Mouse (Mus musculus): ENCODE data around the gene Zfp692. TPM values are rescaled to one million over a fixed set of nuclear protein-coding genes. Genes with fewer than 3 reads are reported as not detected.
"Not testable (repeated sequence)": the region's sequence is repeated elsewhere in the genome, so short reads cannot be mapped to it uniquely, and the experiment has no call there.

Zfp692 gene
- polyA plus RNA-seq, 1 experiment from 2014 or later = 15.0 TPM

- H3K27ac ChIP-seq (ENCODE audit: low read length) = peak overlapping the region; percentile 95
- peak overlapping the region; percentile 80 for H3K9ac ChIP-seq (ENCODE audit: low read length)
- peak overlapping the region; percentile 74 for H3K4me2 ChIP-seq (ENCODE audit: low read depth, low read length)
- no peaks in the 10 kb centered on the region for H3K27me3 ChIP-seq (ENCODE audit: control insufficient read depth, insufficient read depth, low read length)
- 1% methylated on average over 26 of the region's 26 CpGs for WGBS
- ATAC-seq (replicated peaks; ENCODE audit: extremely low read depth, insufficient read depth, low FRiP score) = peak; percentile 53
- H3K36me3 ChIP-seq (ENCODE audit: control insufficient read depth, insufficient read depth) = no peaks in the 10 kb centered on the region
- H3K4me3 ChIP-seq (ENCODE audit: low read length) = peak overlapping the region; percentile 80
- no peaks in the 10 kb centered on the region for H3K9me3 ChIP-seq (replicated peaks; ENCODE audit: control insufficient read depth, low read length)
- H3K4me1 ChIP-seq (ENCODE audit: control insufficient read depth, insufficient read depth, low read length) = peaks cover 16% of the 10 kb centered on the region
Measured at GRCm38 (mm10) chr11:58302774-58303445, 4.0 kb upstream of the Zfp692 start.

GRCm38 (mm10) chr11:58303594-58303993 lies 3.3 kb upstream of the Zfp692 start:
- H3K4me3 ChIP-seq (ENCODE audit: low read length) = no peak overlapping the region
- no peaks in the 10 kb centered on the region for H3K27me3 ChIP-seq (ENCODE audit: control insufficient read depth, insufficient read depth, low read length)
- 45% methylated on average over 7 of the region's 7 CpGs for WGBS
- ATAC-seq (replicated peaks; ENCODE audit: extremely low read depth, insufficient read depth, low FRiP score) = no peak
- H3K27ac ChIP-seq (ENCODE audit: low read length) = no peak overlapping the region
- H3K36me3 ChIP-seq (ENCODE audit: control insufficient read depth, insufficient read depth) = no peaks in the 10 kb centered on the region
- peaks cover 18% of the 10 kb centered on the region for H3K4me1 ChIP-seq (ENCODE audit: control insufficient read depth, insufficient read depth, low read length)
- H3K9me3 ChIP-seq (replicated peaks; ENCODE audit: control insufficient read depth, low read length) = no peaks in the 10 kb centered on the region
- peak overlapping the region; percentile 29 for H3K9ac ChIP-seq (ENCODE audit: low read length)
- peak overlapping the region; percentile 49 for H3K4me2 ChIP-seq (ENCODE audit: low read depth, low read length)

GRCm38 (mm10) chr11:58305299-58305698 lies 1.6 kb upstream of the Zfp692 start:
- H3K36me3 ChIP-seq (ENCODE audit: control insufficient read depth, insufficient read depth); H3K4me3 ChIP-seq (ENCODE audit: low read length); H3K9ac ChIP-seq (ENCODE audit: low read length); H3K27ac ChIP-seq (ENCODE audit: low read length); H3K27me3 ChIP-seq (ENCODE audit: control insufficient read depth, insufficient read depth, low read length); H3K4me2 ChIP-seq (ENCODE audit: low read depth, low read length); ATAC-seq (replicated peaks; ENCODE audit: extremely low read depth, insufficient read depth, low FRiP score); H3K9me3 ChIP-seq (replicated peaks; ENCODE audit: control insufficient read depth, low read length): not testable (repeated sequence)
- WGBS = 88% methylated on average over 8 of the region's 8 CpGs
- peaks cover 18% of the 10 kb centered on the region for H3K4me1 ChIP-seq (ENCODE audit: control insufficient read depth, insufficient read depth, low read length)

- no peaks in the 10 kb centered on the region for H3K27me3 ChIP-seq (ENCODE audit: control insufficient read depth, insufficient read depth, low read length)
- H3K9me3 ChIP-seq (replicated peaks; ENCODE audit: control insufficient read depth, low read length) = no peaks in the 10 kb centered on the region
- peak overlapping the region; percentile 82 for H3K9ac ChIP-seq (ENCODE audit: low read length)
- no peaks in the 10 kb centered on the region for H3K36me3 ChIP-seq (ENCODE audit: control insufficient read depth, insufficient read depth)
- peak overlapping the region; percentile 39 for H3K27ac ChIP-seq (ENCODE audit: low read length)
- under 1% methylated on average over 42 of the region's 42 CpGs for WGBS
- peak; percentile 28; the same call in 1 of the 2 replicates for ATAC-seq (replicated peaks; ENCODE audit: extremely low read depth, insufficient read depth, low FRiP score)
- H3K4me3 ChIP-seq (ENCODE audit: low read length) = peak overlapping the region; percentile 69
- peak overlapping the region; percentile 99 for H3K4me2 ChIP-seq (ENCODE audit: low read depth, low read length)
- peaks cover 14% of the 10 kb centered on the region for H3K4me1 ChIP-seq (ENCODE audit: control insufficient read depth, insufficient read depth, low read length)
Measured at GRCm38 (mm10) chr11:58307411-58308080, 677 bp downstream of the Zfp692 start.

GRCm38 (mm10) chr11:58308661-58309060 lies 1.8 kb downstream of the Zfp692 start:
- peaks cover 11% of the 10 kb centered on the region for H3K4me1 ChIP-seq (ENCODE audit: control insufficient read depth, insufficient read depth, low read length)
- no peak overlapping the region for H3K4me3 ChIP-seq (ENCODE audit: low read length)
- ATAC-seq (replicated peaks; ENCODE audit: extremely low read depth, insufficient read depth, low FRiP score) = no peak
- no peaks in the 10 kb centered on the region for H3K9me3 ChIP-seq (replicated peaks; ENCODE audit: control insufficient read depth, low read length)
- H3K27me3 ChIP-seq (ENCODE audit: control insufficient read depth, insufficient read depth, low read length) = no peaks in the 10 kb centered on the region
- no peak overlapping the region for H3K4me2 ChIP-seq (ENCODE audit: low read depth, low read length)
- 96% methylated on average over 9 of the region's 9 CpGs for whole genome bisulfite sequencing
- no peak overlapping the region for H3K9ac ChIP-seq (ENCODE audit: low read length)
- H3K27ac ChIP-seq (ENCODE audit: low read length) = no peak overlapping the region
- H3K36me3 ChIP-seq (ENCODE audit: control insufficient read depth, insufficient read depth) = no peaks in the 10 kb centered on the region

- ATAC-seq (replicated peaks; ENCODE audit: extremely low read depth, insufficient read depth, low FRiP score) = no peak
- Histone ChIP-seq H3K27ac (ENCODE audit: low read length) (no peak overlapping the region), H3K4me2 (ENCODE audit: low read depth, low read length) (no peak overlapping the region), H3K27me3 (ENCODE audit: control insufficient read depth, insufficient read depth, low read length) (no peaks in the 10 kb centered on the region), H3K4me1 (ENCODE audit: control insufficient read depth, insufficient read depth, low read length) (no peaks in the 10 kb centered on the region), H3K9me3 (replicated peaks; ENCODE audit: control insufficient read depth, low read length) (0 out of 2 replicates have a peak, but pooled peaks cover 4% of the 10 kb centered on the region), H3K4me3 (ENCODE audit: low read length) (no peak overlapping the region), H3K9ac (ENCODE audit: low read length) (no peak overlapping the region), H3K36me3 (ENCODE audit: control insufficient read depth, insufficient read depth) (peaks cover 22% of the 10 kb centered on the region)
- 73% methylated on average over 6 of the region's 6 CpGs for WGBS
Measured at GRCm38 (mm10) chr11:58314069-58314468, 7.2 kb downstream of the Zfp692 start.

- 0 out of 2 replicates have a peak, but pooled peaks cover 4% of the 10 kb centered on the region for H3K9me3 ChIP-seq (replicated peaks; ENCODE audit: control insufficient read depth, low read length)
- H3K27ac ChIP-seq (ENCODE audit: low read length) = no peak overlapping the region
- H3K4me3 ChIP-seq (ENCODE audit: low read length) = no peak overlapping the region
- no peaks in the 10 kb centered on the region for H3K4me1 ChIP-seq (ENCODE audit: control insufficient read depth, insufficient read depth, low read length)
- no peak overlapping the region for H3K4me2 ChIP-seq (ENCODE audit: low read depth, low read length)
- H3K36me3 ChIP-seq (ENCODE audit: control insufficient read depth, insufficient read depth) = peaks cover 29% of the 10 kb centered on the region
- H3K9ac ChIP-seq (ENCODE audit: low read length) = no peak overlapping the region
- ATAC-seq (replicated peaks; ENCODE audit: extremely low read depth, insufficient read depth, low FRiP score) = no peak
- no peaks in the 10 kb centered on the region for H3K27me3 ChIP-seq (ENCODE audit: control insufficient read depth, insufficient read depth, low read length)
- WGBS = 90% methylated on average over 5 of the region's 5 CpGs
Measured at GRCm38 (mm10) chr11:58315536-58316168, 8.8 kb downstream of the Zfp692 start.

- Histone ChIP-seq H3K27ac (ENCODE audit: low read length) (no peak overlapping the region), H3K9me3 (replicated peaks; ENCODE audit: control insufficient read depth, low read length) (0 out of 2 replicates have a peak, but pooled peaks cover 4% of the 10 kb centered on the region), H3K36me3 (ENCODE audit: control insufficient read depth, insufficient read depth) (peaks cover 29% of the 10 kb centered on the region), H3K4me1 (ENCODE audit: control insufficient read depth, insufficient read depth, low read length) (peaks cover 3% of the 10 kb centered on the region; the same call in 1 of the 2 replicates), H3K27me3 (ENCODE audit: control insufficient read depth, insufficient read depth, low read length) (no peaks in the 10 kb centered on the region), H3K4me2 (ENCODE audit: low read depth, low read length) (no peak overlapping the region), H3K4me3 (ENCODE audit: low read length) (no peak overlapping the region), H3K9ac (ENCODE audit: low read length) (no peak overlapping the region)
- 82% methylated on average over 17 of the region's 17 CpGs for WGBS
- no peak for ATAC-seq (replicated peaks; ENCODE audit: extremely low read depth, insufficient read depth, low FRiP score)
Measured at GRCm38 (mm10) chr11:58316344-58316743, 9.5 kb downstream of the Zfp692 start.
